Mouse (Mus musculus) hindbrain, embryonic 14.5 days (tissue): Measurements from ENCODE around the gene Dip2b. TPM values are rescaled to one million over a fixed set of nuclear protein-coding genes. Genes with fewer than 3 reads are reported as not detected.

Experiments
- ATAC-seq: fragments of 200-750 bp; cut with Nextera tagmentation; 2 replicates; pipeline ENCODE4 v1.8.0; 2017; ENCODE audit warnings: moderate number of reproducible peaks, mild to moderate bottlenecking, moderate TSS enrichment, moderate library complexity; ENCODE audit not compliant: low FRiP score
- DNase-seq: peaks from one replicate; pipeline ENCODE4 v3.0.0-alpha.2; 2015; ENCODE audit warnings: low spot score
- H3K27ac ChIP-seq: fragments of 300-500 bp; sonication (generic); 2 replicates; pipeline ENCODE4 v1.5.1; 2014; ENCODE audit warnings: mild to moderate bottlenecking, moderate library complexity
- H3K27me3 ChIP-seq: fragments of 300-500 bp; sonication (generic); 2 replicates; pipeline ENCODE4 v1.6.1; 2014; ENCODE audit warnings: mild to moderate bottlenecking, low read length, mixed read lengths; ENCODE audit not compliant: control insufficient read depth, insufficient read depth
- H3K36me3 ChIP-seq: fragments of 300-500 bp; sonication (generic); replicated peaks from 2 replicates; pipeline ENCODE4 v1.6.1; 2014; ENCODE audit not compliant: control insufficient read depth, insufficient read depth
- H3K4me1 ChIP-seq: fragments of 300-500 bp; sonication (generic); replicated peaks from 2 replicates; pipeline ENCODE4 v1.6.1; 2014; ENCODE audit warnings: antibody characterized with exemption, low read length, mixed read lengths; ENCODE audit not compliant: control insufficient read depth, insufficient read depth
- H3K4me2 ChIP-seq: fragments of 300-500 bp; sonication (generic); replicated peaks from 2 replicates; pipeline ENCODE4 v1.6.1; 2014; ENCODE audit warnings: mild to moderate bottlenecking, moderate library complexity
- H3K4me3 ChIP-seq: fragments of 300-500 bp; sonication (generic); replicated peaks from 2 replicates; pipeline ENCODE4 v1.5.1; 2014; ENCODE audit warnings: mild to moderate bottlenecking, low read length
- H3K9ac ChIP-seq: fragments of 300-500 bp; sonication (generic); 2 replicates; pipeline ENCODE4 v1.6.1; 2014
- H3K9me3 ChIP-seq: fragments of 300-500 bp; sonication (generic); 2 replicates; pipeline ENCODE4 v1.6.1; 2016; ENCODE audit warnings: low read length; ENCODE audit not compliant: control insufficient read depth
- WGBS: fragments of 180-500 bp; shearing (Covaris S2); extraction: QIAGEN DNeasy Blood & Tissue Kit; methylation state at CpG from one replicate; pipeline ENCODE4 v1.1.7; 2014; 5-methylcytosine and 5-hydroxymethylcytosine counted together
- polyA plus RNA-seq: library from polyadenylated mRNA; unstranded; fragments of >200 nt; fragmentation: Nextera tagmentation; extraction: Ambion mirVana; gene quantifications from 2 replicates; pipeline ENCODE4 v1.2.1, GENCODE M21; 2014

The Dip2b gene
- polyA plus RNA-seq, 1 experiment from 2014 or later = 27.8 TPM

- no peaks in the 10 kb centered on the region for H3K9me3 ChIP-seq
- DNase-seq (peak; percentile 85), ATAC-seq (peak; percentile 76; the same call in 1 of the 2 replicates)
- no peaks in the 10 kb centered on the region; the same call in 1 of the 2 replicates for H3K36me3 ChIP-seq
- H3K4me3 ChIP-seq = no peak overlapping the region
- 5% methylated on average over 11 of the region's 11 CpGs for WGBS
- H3K27me3 ChIP-seq = no peaks in the 10 kb centered on the region
- peak overlapping the region; percentile 51 for H3K27ac ChIP-seq
- 0 out of 2 replicates have a peak overlapping the region, but pooled peaks have one; percentile 25 for H3K4me2 ChIP-seq
- H3K4me1 ChIP-seq = peaks cover 9% of the 10 kb centered on the region; the same call in 1 of the 2 replicates
- H3K9ac ChIP-seq = no peak overlapping the region
These were observed 88.1 kb downstream of the Dip2b start for GRCm38 (mm10) chr15:100126456-100127107.

- no peak for DNase-seq
- H3K9me3 ChIP-seq = no peaks in the 10 kb centered on the region
- no peak overlapping the region for H3K4me2 ChIP-seq
- WGBS = 69% methylated on average over 7 of the region's 7 CpGs
- H3K9ac ChIP-seq = no peak overlapping the region
- H3K27me3 ChIP-seq = no peaks in the 10 kb centered on the region
- H3K36me3 ChIP-seq = no peaks in the 10 kb centered on the region; the same call in 1 of the 2 replicates
- H3K27ac ChIP-seq = no peak overlapping the region
- H3K4me3 ChIP-seq = no peak overlapping the region
- H3K4me1 ChIP-seq = peaks cover 9% of the 10 kb centered on the region; the same call in 1 of the 2 replicates
- ATAC-seq = no peak
These were observed 90.8 kb downstream of the Dip2b start for GRCm38 (mm10) chr15:100129151-100129790.

GRCm38 (mm10) chr15:100139665-100140064 is 101.2 kb downstream of the Dip2b start:
- H3K4me2 ChIP-seq = no peak overlapping the region
- no peaks in the 10 kb centered on the region; the same call in 1 of the 2 replicates for H3K4me1 ChIP-seq
- DNase-seq = no peak
- peaks cover 19% of the 10 kb centered on the region for H3K36me3 ChIP-seq
- ATAC-seq = no peak
- H3K4me3 ChIP-seq = no peak overlapping the region
- H3K27ac ChIP-seq = no peak overlapping the region
- H3K9ac ChIP-seq = no peak overlapping the region
- no peaks in the 10 kb centered on the region for H3K27me3 ChIP-seq
- WGBS = 92% methylated on average over 5 of the region's 5 CpGs
- no peaks in the 10 kb centered on the region for H3K9me3 ChIP-seq

GRCm38 (mm10) chr15:100140428-100140827 is 102.0 kb downstream of the Dip2b start:
- H3K27ac ChIP-seq = no peak overlapping the region
- H3K4me2 ChIP-seq = no peak overlapping the region
- H3K36me3 ChIP-seq = peaks cover 15% of the 10 kb centered on the region
- 86% methylated on average over 4 of the region's 4 CpGs for WGBS
- no peak overlapping the region for H3K4me3 ChIP-seq
- no peaks in the 10 kb centered on the region for H3K27me3 ChIP-seq
- DNase-seq (no peak), ATAC-seq (no peak)
- H3K4me1 ChIP-seq = peaks cover 5% of the 10 kb centered on the region; the same call in 1 of the 2 replicates
- H3K9me3 ChIP-seq = no peaks in the 10 kb centered on the region
- no peak overlapping the region for H3K9ac ChIP-seq

GRCm38 (mm10) chr15:100143091-100143801 is 104.8 kb downstream of the Dip2b start:
- ATAC-seq = peak; percentile 87
- no peak overlapping the region for H3K9ac ChIP-seq
- H3K27me3 ChIP-seq = no peaks in the 10 kb centered on the region
- H3K4me3 ChIP-seq = no peak overlapping the region
- H3K27ac ChIP-seq = peak overlapping the region; percentile 65; the same call in 1 of the 2 replicates
- DNase-seq = peak; percentile 54
- peaks cover 4% of the 10 kb centered on the region; the same call in 1 of the 2 replicates for H3K36me3 ChIP-seq
- H3K4me2 ChIP-seq = no peak overlapping the region
- H3K4me1 ChIP-seq = peaks cover 5% of the 10 kb centered on the region; the same call in 1 of the 2 replicates
- WGBS = 64% methylated on average over 11 of the region's 11 CpGs
- H3K9me3 ChIP-seq = no peaks in the 10 kb centered on the region

- Histone ChIP-seq H3K9ac (no peak overlapping the region), H3K27ac (peak overlapping the region; percentile 65; the same call in 1 of the 2 replicates)
- ATAC-seq = no peak
These were observed 106.7 kb downstream of the Dip2b start for GRCm38 (mm10) chr15:100144854-100145824.

GRCm38 (mm10) chr15:100145917-100146316 is 107.5 kb downstream of the Dip2b start:
- Histone ChIP-seq H3K9me3 (no peaks in the 10 kb centered on the region), H3K36me3 (no peaks in the 10 kb centered on the region; the same call in 1 of the 2 replicates), H3K27ac (no peak overlapping the region), H3K4me1 (peaks cover 10% of the 10 kb centered on the region; the same call in 1 of the 2 replicates), H3K4me2 (no peak overlapping the region), H3K9ac (no peak overlapping the region), H3K27me3 (no peaks in the 10 kb centered on the region), H3K4me3 (no peak overlapping the region)
- ATAC-seq (no peak), DNase-seq (no peak)
- WGBS = 87% methylated on average over 3 of the region's 3 CpGs

More at GRCm38 (mm10) chr15:100144854-100145824, 106.7 kb downstream of the Dip2b start:
- Histone ChIP-seq H3K4me2 (no peak overlapping the region), H3K4me3 (no peak overlapping the region), H3K36me3 (no peaks in the 10 kb centered on the region; the same call in 1 of the 2 replicates), H3K9me3 (no peaks in the 10 kb centered on the region), H3K27me3 (no peaks in the 10 kb centered on the region), H3K4me1 (peaks cover 9% of the 10 kb centered on the region; the same call in 1 of the 2 replicates)
- no peak for DNase-seq
- 61% methylated on average over 15 of the region's 15 CpGs for WGBS

- 60% methylated on average over 4 of the region's 4 CpGs for WGBS
These were observed 112.1 kb downstream of the Dip2b start for GRCm38 (mm10) chr15:100150593-100150992.

More at GRCm38 (mm10) chr15:100150593-100150992, 112.1 kb downstream of the Dip2b start:
- ATAC-seq = no peak
- Histone ChIP-seq H3K4me2 (no peak overlapping the region), H3K9ac (no peak overlapping the region), H3K27me3 (no peaks in the 10 kb centered on the region), H3K36me3 (peaks cover 33% of the 10 kb centered on the region), H3K4me3 (no peak overlapping the region), H3K27ac (no peak overlapping the region), H3K4me1 (peaks cover 5% of the 10 kb centered on the region; the same call in 1 of the 2 replicates), H3K9me3 (no peaks in the 10 kb centered on the region)
- no peak for DNase-seq
